Mouse (Mus musculus): Measurements from ENCODE around the gene Pfn4. TPM values are rescaled to one million over a fixed set of nuclear protein-coding genes. Genes with fewer than 3 reads are reported as not detected.

Pfn4 gene
- total and polyA plus RNA-seq, 3 experiments: not detected

- Histone ChIP-seq H3K4me1 (ENCODE audit: control insufficient read depth in 1 of 2, insufficient read depth in 2 of 2) (no peaks in the 10 kb centered on the region), H3K4me2 (ENCODE audit: insufficient read depth, low read depth, poor library complexity, severe bottlenecking) (no peak within 1 kb of the TSS), H3K27ac (ENCODE audit: insufficient read depth, low read depth) (no peak within 1 kb of the TSS), H3K9ac (ENCODE audit: insufficient read depth, low read depth) (no peak within 1 kb of the TSS), H3K36me3 (replicated peaks in 1 of 2; ENCODE audit: control insufficient read depth in 1 of 2, insufficient read depth in 1 of 2, low read length in 1 of 2) (no peaks in the 10 kb centered on the region), H3K27me3 (replicated peaks) (no peaks in the 10 kb centered on the region), H3K4me3 (replicated peaks in 1 of 3; ENCODE audit: low read depth in 2 of 3, low read length in 2 of 3, poor library complexity in 1 of 3) (no peak within 1 kb of the TSS), H3K9me3 (replicated peaks; ENCODE audit: low read length) (no peaks in the 10 kb centered on the region), H3K79me2 (replicated peaks; ENCODE audit: control insufficient read depth, extremely low read depth, insufficient read depth, poor library complexity, severe bottlenecking) (no peaks in the 10 kb centered on the region)
- in situ Hi-C loops (cut with MboI; ENCODE audit: low pct_ligation_motif_present, low pct_unique_long_range_greater_than_20kb, low sequenced_read_pairs) (no loop called here), dilution Hi-C loops (cut with MboI; ENCODE audit: extremely low pct_ligation_motif_present, extremely low pct_unique_long_range_greater_than_20kb, low sequenced_read_pairs) (no loop called here)
- no peak for DNase-seq (ENCODE audit: extremely low read depth)
- TF ChIP-seq TBP (conservative IDR thresholded peaks at IDR 0.05; ENCODE audit: low read depth, low read length): no peak
- TF ChIP-seq MYC (IDR thresholded peaks at IDR 0.05; ENCODE audit: low read depth, low read length): no peak
- TF ChIP-seq NELFE (IDR thresholded peaks at IDR 0.05; ENCODE audit: low read depth, low read length): no peak
- TF ChIP-seq RCOR1 (conservative IDR thresholded peaks at IDR 0.05; ENCODE audit: low read depth, low read length): no peak
- no peak for TF ChIP-seq USF1 (IDR thresholded peaks at IDR 0.05; ENCODE audit: low read depth, low read length)
- TF ChIP-seq TCF12 (IDR thresholded peaks at IDR 0.05; ENCODE audit: low read depth, low read length): no peak
- no peak for TF ChIP-seq CHD2 (IDR thresholded peaks at IDR 0.05; ENCODE audit: low read length)
- TF ChIP-seq JUN (IDR thresholded peaks at IDR 0.05; ENCODE audit: insufficient read depth, low read depth, low read length): no peak
- no peak for TF ChIP-seq JUND (conservative IDR thresholded peaks at IDR 0.05; ENCODE audit: low read depth, low read length)
- no peak for TF ChIP-seq HCFC1 (IDR thresholded peaks at IDR 0.05; ENCODE audit: low read depth, low read length)
- no peak for TF ChIP-seq MXI1 (IDR thresholded peaks at IDR 0.05; ENCODE audit: low read depth, low read length)
- no peak for TF ChIP-seq MAZ (IDR thresholded peaks at IDR 0.05; ENCODE audit: low read depth, low read length)
- TF ChIP-seq CHD1 (IDR thresholded peaks at IDR 0.05; ENCODE audit: low read depth, low read length): no peak
- TF ChIP-seq GABPA (IDR thresholded peaks at IDR 0.05; ENCODE audit: insufficient replicate concordance, low read depth, low read length): no peak
- no peak for TF ChIP-seq ELF1 (IDR thresholded peaks at IDR 0.05; ENCODE audit: low read depth, low read length)
- TF ChIP-seq KAT2A (IDR thresholded peaks at IDR 0.05; ENCODE audit: insufficient replicate concordance, low read length): no peak
- no peak for TF ChIP-seq RAD21 (IDR thresholded peaks at IDR 0.05; ENCODE audit: low read depth, low read length)
- TF ChIP-seq ZC3H11A (IDR thresholded peaks at IDR 0.05; ENCODE audit: low read depth, low read length): no peak
- TF ChIP-seq ETS1 (conservative IDR thresholded peaks at IDR 0.05; ENCODE audit: low read depth, low read length): no peak
Measured at GRCm38 (mm10) chr12:4738031-4738576, 30.7 kb upstream of the Pfn4 start, which contains the start of gene Fam228a. Fam228a (minus strand) TSS chr12:4738430.

- H3K79me2 ChIP-seq (replicated peaks; ENCODE audit: control insufficient read depth, extremely low read depth, insufficient read depth, poor library complexity, severe bottlenecking): no peaks in the 10 kb centered on the region
- no peak overlapping the region for H3K4me2 ChIP-seq (ENCODE audit: insufficient read depth, low read depth, poor library complexity, severe bottlenecking)
- no peak overlapping the region for H3K4me3 ChIP-seq (replicated peaks in 1 of 3; ENCODE audit: low read depth in 2 of 3, low read length in 2 of 3, poor library complexity in 1 of 3)
- in situ Hi-C loops (cut with MboI; ENCODE audit: low pct_ligation_motif_present, low pct_unique_long_range_greater_than_20kb, low sequenced_read_pairs): no loop called here
- H3K9ac ChIP-seq (ENCODE audit: insufficient read depth, low read depth): no peak overlapping the region
- DNase-seq (ENCODE audit: extremely low read depth): no peak
- no peaks in the 10 kb centered on the region for H3K36me3 ChIP-seq (replicated peaks in 1 of 2; ENCODE audit: control insufficient read depth in 1 of 2, insufficient read depth in 1 of 2, low read length in 1 of 2)
- dilution Hi-C loops (cut with MboI; ENCODE audit: extremely low pct_ligation_motif_present, extremely low pct_unique_long_range_greater_than_20kb, low sequenced_read_pairs): no loop called here
- H3K9me3 ChIP-seq (replicated peaks; ENCODE audit: low read length): no peaks in the 10 kb centered on the region
- no peak overlapping the region for H3K27ac ChIP-seq (ENCODE audit: insufficient read depth, low read depth)
- TF ChIP-seq RCOR1 (conservative IDR thresholded peaks at IDR 0.05; ENCODE audit: low read depth, low read length): no peak
- no peak for TF ChIP-seq MAFK (IDR thresholded peaks at IDR 0.05; ENCODE audit: insufficient replicate concordance, low read length)
- TF ChIP-seq EP300 (IDR thresholded peaks at IDR 0.05; ENCODE audit: low read length): no peak
- no peak for TF ChIP-seq ZMIZ1 (IDR thresholded peaks at IDR 0.05; ENCODE audit: low read depth, low read length)
- no peak for TF ChIP-seq UBTF (IDR thresholded peaks at IDR 0.05; ENCODE audit: low read depth, low read length)
- TF ChIP-seq ELF1 (IDR thresholded peaks at IDR 0.05; ENCODE audit: low read depth, low read length): no peak
- TF ChIP-seq E2F4 (IDR thresholded peaks at IDR 0.05; ENCODE audit: insufficient replicate concordance, low read depth, low read length): no peak
- no peak for TF ChIP-seq ZKSCAN1 (IDR thresholded peaks at IDR 0.05; ENCODE audit: borderline replicate concordance, low read depth, low read length)
- no peak for TF ChIP-seq CTCF (conservative IDR thresholded peaks at IDR 0.05 in 1 of 2, IDR thresholded peaks at IDR 0.05 in 1 of 2; ENCODE audit: low read depth in 2 of 2, low read length in 2 of 2)
- no peak for TF ChIP-seq MXI1 (IDR thresholded peaks at IDR 0.05; ENCODE audit: low read depth, low read length)
- no peak for TF ChIP-seq PAX5 (IDR thresholded peaks at IDR 0.05; ENCODE audit: low read length)
- no peak for TF ChIP-seq NRF1 (IDR thresholded peaks at IDR 0.05; ENCODE audit: low read depth, low read length)
- TF ChIP-seq USF1 (IDR thresholded peaks at IDR 0.05; ENCODE audit: low read depth, low read length): no peak
- no peak for TF ChIP-seq ZC3H11A (IDR thresholded peaks at IDR 0.05; ENCODE audit: low read depth, low read length)
- no peak for TF ChIP-seq MAX (IDR thresholded peaks at IDR 0.05; ENCODE audit: low read length)
- no peak for TF ChIP-seq TCF12 (IDR thresholded peaks at IDR 0.05; ENCODE audit: low read depth, low read length)
- no peaks in the 10 kb centered on the region for H3K27me3 ChIP-seq (replicated peaks)
- no peaks in the 10 kb centered on the region for H3K4me1 ChIP-seq (ENCODE audit: control insufficient read depth in 1 of 2, insufficient read depth in 2 of 2)
Measured at GRCm38 (mm10) chr12:4740823-4741222, 28.0 kb upstream of the Pfn4 start.

Measured in CH12.LX (cell line).